Mouse (Mus musculus): ENCODE results near the gene Lrguk.

- no peak for TF ChIP-seq CTCF (IDR thresholded peaks at IDR 0.05; ENCODE audit: borderline replicate concordance, insufficient read depth, low read depth, low read length)
- TF ChIP-seq POLR2A (IDR thresholded peaks at IDR 0.05; ENCODE audit: borderline replicate concordance, insufficient read depth, low read length) = peak; percentile 46; the same call in 1 of the 2 replicates
Measured at GRCm38 (mm10) chr6:34028933-34029745, at the start of gene Lrguk.
